Mouse (Mus musculus) liver, embryonic 13.5 days (tissue): ENCODE results near the gene Cttnbp2nl. TPM values are rescaled to one million over a fixed set of nuclear protein-coding genes. Genes with fewer than 3 reads are reported as not detected.
A peak's percentile ranks its signal among the peaks of the same experiment; 100 is the strongest.

ENCODE experiments used
- ATAC-seq: fragments of 200-750 bp; cut with Nextera tagmentation; 2 replicates; pipeline ENCODE4 v1.8.0; 2017; ENCODE audit warnings: low read depth, mild to moderate bottlenecking, moderate number of reproducible peaks, moderate library complexity
- DNase-seq: peaks from one replicate; pipeline ENCODE4 v3.0.0; 2022
- H3K27ac ChIP-seq: fragments of 300-500 bp; sonication (generic); 2 replicates; pipeline ENCODE4 v1.5.1; 2015; ENCODE audit warnings: moderate library complexity, mild to moderate bottlenecking, inconsistent platforms
- H3K27me3 ChIP-seq: fragments of 300-500 bp; sonication (generic); 2 replicates; pipeline ENCODE4 v1.6.1; 2015; ENCODE audit warnings: mild to moderate bottlenecking, inconsistent platforms
- H3K36me3 ChIP-seq: fragments of 300-500 bp; sonication (generic); 2 replicates; pipeline ENCODE4 v1.6.1; 2015; ENCODE audit warnings: mild to moderate bottlenecking, inconsistent platforms
- H3K4me1 ChIP-seq: fragments of 300-500 bp; sonication (generic); replicated peaks from 2 replicates; pipeline ENCODE4 v1.6.1; 2015; ENCODE audit warnings: inconsistent platforms
- H3K4me2 ChIP-seq: fragments of 300-500 bp; sonication (generic); 2 replicates; pipeline ENCODE4 v1.6.1; 2015; ENCODE audit warnings: inconsistent platforms, mild to moderate bottlenecking, moderate library complexity
- H3K4me3 ChIP-seq: fragments of 300-500 bp; sonication (generic); replicated peaks from 2 replicates; pipeline ENCODE4 v1.5.1; 2015; ENCODE audit warnings: mild to moderate bottlenecking, inconsistent platforms
- H3K9ac ChIP-seq: fragments of 300-500 bp; sonication (generic); 2 replicates; pipeline ENCODE4 v1.6.1; 2015; ENCODE audit warnings: mild to moderate bottlenecking, inconsistent platforms
- H3K9me3 ChIP-seq: fragments of 300-500 bp; sonication (generic); replicated peaks from 2 replicates; pipeline ENCODE4 v1.6.1; 2016; ENCODE audit warnings: inconsistent platforms
- WGBS: fragments of 180-500 bp; shearing (Covaris S2); methylation state at CpG from one replicate; pipeline ENCODE4 v1.1.7; 2015; ENCODE audit not compliant: insufficient replicate concordance; 5-methylcytosine and 5-hydroxymethylcytosine counted together
- polyA plus RNA-seq: library from polyadenylated mRNA; unstranded; fragments of >200 nt; fragmentation: Nextera tagmentation; extraction: Ambion mirVana; gene quantifications from 2 replicates; pipeline ENCODE4 v1.2.1, GENCODE M21; 2015

Cttnbp2nl gene
- polyA plus RNA-seq, 1 experiment from 2014 or later, result 2.3 TPM

DNA sequence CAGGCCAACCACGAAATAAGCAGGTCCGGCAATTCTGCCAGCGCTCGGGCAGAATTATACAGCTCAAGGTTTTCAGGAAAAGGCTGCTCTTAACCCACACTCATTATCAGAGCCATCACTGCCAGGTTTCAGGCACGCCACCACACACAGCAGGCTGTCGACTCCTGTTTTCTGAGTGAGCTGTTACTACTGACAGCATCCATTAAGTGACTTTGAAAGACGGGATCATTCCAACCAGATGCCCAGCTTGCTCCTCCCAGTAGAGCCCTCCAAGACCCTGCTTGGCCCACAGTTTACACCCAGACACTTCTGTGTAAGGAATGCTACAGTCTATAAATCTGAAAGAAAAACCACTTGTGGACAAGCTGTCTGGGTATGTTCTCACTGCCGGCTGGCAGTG lies 12.9 kb downstream of the Cttnbp2nl start:
- H3K4me1 ChIP-seq, result peaks cover 8% of the 10 kb centered on the region
- no peak for DNase-seq
- no peaks in the 10 kb centered on the region for H3K9me3 ChIP-seq
- no peaks in the 10 kb centered on the region for H3K36me3 ChIP-seq
- H3K27ac ChIP-seq, result no peak overlapping the region
- WGBS, result 43% methylated on average over 8 of the region's 8 CpGs
- ATAC-seq, result no peak
- no peaks in the 10 kb centered on the region for H3K27me3 ChIP-seq
- H3K4me2 ChIP-seq, result no peak overlapping the region
- no peak overlapping the region for H3K4me3 ChIP-seq
- no peak overlapping the region for H3K9ac ChIP-seq

DNA sequence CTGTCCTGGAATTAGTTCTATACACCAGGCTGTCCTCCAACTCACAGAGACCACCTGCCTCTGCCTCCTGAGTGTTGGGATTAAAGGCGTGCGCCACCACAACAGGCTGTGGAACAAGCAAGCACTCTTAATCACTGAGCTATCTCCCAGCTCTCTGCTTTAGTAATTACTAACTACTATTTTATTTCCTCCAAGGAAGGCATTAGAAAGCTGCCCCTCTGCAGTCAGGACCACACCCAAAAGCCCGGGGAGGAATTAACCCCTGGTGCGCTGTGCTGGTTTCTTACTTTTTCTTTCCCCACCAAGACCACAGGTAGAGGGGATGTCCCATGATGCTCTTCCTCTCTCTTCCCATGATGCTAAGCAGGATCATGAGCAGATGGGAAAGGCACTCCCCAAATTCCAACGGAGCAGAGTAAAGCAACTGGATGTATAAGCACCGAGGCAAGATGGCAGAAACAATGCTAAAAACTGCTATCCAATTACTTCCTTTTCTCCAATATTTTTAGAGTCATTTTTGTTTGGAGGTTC lies 15.6 kb downstream of the Cttnbp2nl start:
- H3K27me3 ChIP-seq, result no peaks in the 10 kb centered on the region
- no peak overlapping the region for H3K27ac ChIP-seq
- ATAC-seq (no peak), DNase-seq (no peak)
- H3K4me2 ChIP-seq, result no peak overlapping the region
- no peak overlapping the region for H3K4me3 ChIP-seq
- no peak overlapping the region for H3K9ac ChIP-seq
- WGBS, result 61% methylated on average over 6 of the region's 6 CpGs
- H3K9me3 ChIP-seq, result no peaks in the 10 kb centered on the region
- no peaks in the 10 kb centered on the region for H3K36me3 ChIP-seq
- H3K4me1 ChIP-seq, result peaks cover 8% of the 10 kb centered on the region

GRCm38 (mm10) chr3:105036281-105036847 lies 16.6 kb downstream of the Cttnbp2nl start:
- H3K9me3 ChIP-seq, result no peaks in the 10 kb centered on the region
- H3K4me2 ChIP-seq, result no peak overlapping the region
- peak overlapping the region; percentile 5; the same call in 1 of the 2 replicates for H3K27ac ChIP-seq
- no peak overlapping the region for H3K9ac ChIP-seq
- H3K4me3 ChIP-seq, result no peak overlapping the region
- ATAC-seq, result no peak
- H3K36me3 ChIP-seq, result no peaks in the 10 kb centered on the region
- WGBS, result 40% methylated on average over 10 of the region's 10 CpGs
- peaks cover 8% of the 10 kb centered on the region for H3K4me1 ChIP-seq
- H3K27me3 ChIP-seq, result no peaks in the 10 kb centered on the region
- no peak for DNase-seq

GRCm38 (mm10) chr3:105023371-105024005 lies 29.5 kb downstream of the Cttnbp2nl start:
- no peaks in the 10 kb centered on the region for H3K9me3 ChIP-seq
- no peaks in the 10 kb centered on the region for H3K27me3 ChIP-seq
- 0 out of 2 replicates have a peak overlapping the region, but pooled peaks have one; percentile 20 for H3K27ac ChIP-seq
- H3K4me1 ChIP-seq, result no peaks in the 10 kb centered on the region
- 0 out of 2 replicates have a peak, but pooled peaks have one; percentile 34 for ATAC-seq
- no peak overlapping the region for H3K4me2 ChIP-seq
- no peak for DNase-seq
- no peaks in the 10 kb centered on the region for H3K36me3 ChIP-seq
- H3K9ac ChIP-seq, result no peak overlapping the region
- WGBS, result 34% methylated on average over 10 of the region's 10 CpGs
- no peak overlapping the region for H3K4me3 ChIP-seq

- ATAC-seq, result no peak
- WGBS, result 23% methylated on average over 12 of the region's 12 CpGs
- no peak overlapping the region for H3K27ac ChIP-seq
- H3K9ac ChIP-seq, result no peak overlapping the region
- no peaks in the 10 kb centered on the region for H3K27me3 ChIP-seq
- peaks cover 6% of the 10 kb centered on the region; the same call in 1 of the 2 replicates for H3K4me1 ChIP-seq
- no peaks in the 10 kb centered on the region for H3K9me3 ChIP-seq
- DNase-seq, result no peak
- no peak overlapping the region for H3K4me3 ChIP-seq
- H3K36me3 ChIP-seq, result no peaks in the 10 kb centered on the region
- no peak overlapping the region for H3K4me2 ChIP-seq
Observed at GRCm38 (mm10) chr3:105019826-105020692, 32.9 kb downstream of the Cttnbp2nl start.

DNA sequence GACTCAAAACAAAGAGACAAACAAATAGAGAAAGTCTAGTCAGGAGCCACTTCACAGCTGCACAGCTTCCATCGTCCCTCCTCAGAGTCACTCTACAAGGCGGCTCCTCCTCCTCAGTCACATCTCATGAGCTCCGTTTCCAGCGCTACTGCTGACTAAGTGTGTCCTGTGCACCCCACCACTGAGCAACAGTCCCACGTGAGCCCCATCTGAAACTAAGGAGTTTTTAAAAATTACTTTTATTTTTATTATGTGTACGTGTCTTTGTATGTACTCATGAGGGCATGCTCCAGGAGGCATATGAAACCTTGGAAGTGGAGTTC lies 34.2 kb downstream of the Cttnbp2nl start:
- H3K9ac ChIP-seq, result no peak overlapping the region
- H3K27ac ChIP-seq, result no peak overlapping the region
- no peaks in the 10 kb centered on the region for H3K36me3 ChIP-seq
- peaks cover 6% of the 10 kb centered on the region; the same call in 1 of the 2 replicates for H3K4me1 ChIP-seq
- H3K27me3 ChIP-seq, result no peaks in the 10 kb centered on the region
- H3K9me3 ChIP-seq, result no peaks in the 10 kb centered on the region
- 64% methylated on average over 6 of the region's 6 CpGs for WGBS
- ATAC-seq, result no peak
- DNase-seq, result no peak
- no peak overlapping the region for H3K4me3 ChIP-seq
- no peak overlapping the region for H3K4me2 ChIP-seq

DNA sequence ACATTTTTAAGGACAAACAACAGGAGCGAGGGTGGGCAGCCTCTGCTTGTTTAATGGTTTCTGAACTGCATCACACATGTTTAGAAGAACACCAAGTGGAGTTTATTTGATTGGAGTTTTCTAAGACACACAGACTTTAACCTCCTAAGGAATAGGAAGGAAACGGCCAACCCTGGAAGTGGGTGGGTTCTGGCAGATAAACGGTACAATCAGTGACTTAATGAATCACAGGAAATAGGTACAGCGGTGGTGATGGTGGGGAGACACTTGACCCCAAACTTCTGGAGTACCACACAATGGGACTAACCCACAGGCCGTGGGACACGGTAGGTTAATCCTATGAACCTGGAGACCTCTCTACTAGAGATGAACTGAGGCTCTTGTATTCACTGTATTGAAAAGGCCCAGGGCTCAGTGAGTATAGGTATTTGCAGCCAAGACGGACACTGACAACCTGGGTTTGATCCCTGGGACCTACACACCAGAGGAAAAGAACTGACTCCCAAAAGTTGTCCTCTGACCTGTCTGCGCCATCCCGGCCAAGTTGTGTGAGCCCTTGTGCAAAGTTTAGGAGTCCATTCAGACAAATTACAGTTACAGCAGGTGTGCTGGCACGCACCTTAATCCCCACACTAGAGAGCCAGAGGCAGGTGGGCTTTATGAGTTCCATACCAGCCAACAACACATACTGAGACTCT lies 34.7 kb downstream of the Cttnbp2nl start:
- H3K9ac ChIP-seq, result no peak overlapping the region
- H3K4me3 ChIP-seq, result no peak overlapping the region
- no peak for ATAC-seq
- H3K9me3 ChIP-seq, result no peaks in the 10 kb centered on the region
- H3K27ac ChIP-seq, result no peak overlapping the region
- WGBS, result 41% methylated on average over 10 of the region's 10 CpGs
- no peak for DNase-seq
- H3K36me3 ChIP-seq, result no peaks in the 10 kb centered on the region
- H3K4me1 ChIP-seq, result peaks cover 6% of the 10 kb centered on the region; the same call in 1 of the 2 replicates
- H3K27me3 ChIP-seq, result no peaks in the 10 kb centered on the region
- H3K4me2 ChIP-seq, result no peak overlapping the region

- ATAC-seq (no peak), DNase-seq (no peak)
- Histone ChIP-seq H3K9ac (no peak overlapping the region), H3K4me1 (peaks cover 6% of the 10 kb centered on the region; the same call in 1 of the 2 replicates), H3K27ac (no peak overlapping the region), H3K4me2 (no peak overlapping the region), H3K4me3 (no peak overlapping the region), H3K36me3 (no peaks in the 10 kb centered on the region), H3K27me3 (no peaks in the 10 kb centered on the region), H3K9me3 (no peaks in the 10 kb centered on the region)
- WGBS, result 23% methylated on average over 8 of the region's 8 CpGs
Observed at GRCm38 (mm10) chr3:105017314-105017713, 35.6 kb downstream of the Cttnbp2nl start.

- Histone ChIP-seq H3K4me3 (no peak overlapping the region), H3K9ac (no peak overlapping the region), H3K4me1 (peaks cover 6% of the 10 kb centered on the region; the same call in 1 of the 2 replicates), H3K9me3 (no peaks in the 10 kb centered on the region), H3K36me3 (no peaks in the 10 kb centered on the region), H3K4me2 (no peak overlapping the region), H3K27ac (no peak overlapping the region), H3K27me3 (no peaks in the 10 kb centered on the region)
- 48% methylated on average over 7 of the region's 7 CpGs for WGBS
- no peak for ATAC-seq
- DNase-seq, result no peak
Observed at GRCm38 (mm10) chr3:105016204-105016603, 36.7 kb downstream of the Cttnbp2nl start.

- Histone ChIP-seq H3K4me1 (peaks cover 6% of the 10 kb centered on the region; the same call in 1 of the 2 replicates), H3K9ac (no peak overlapping the region), H3K27me3 (no peaks in the 10 kb centered on the region), H3K9me3 (no peaks in the 10 kb centered on the region), H3K27ac (no peak overlapping the region), H3K36me3 (no peaks in the 10 kb centered on the region), H3K4me2 (no peak overlapping the region), H3K4me3 (no peak overlapping the region)
- DNase-seq (no peak), ATAC-seq (no peak)
- 68% methylated on average over 2 of the region's 2 CpGs for WGBS
Observed at GRCm38 (mm10) chr3:105014908-105015307, 38.0 kb downstream of the Cttnbp2nl start.
